Mouse (Mus musculus) hindbrain, postnatal 0 days (tissue): Measurements from ENCODE around the gene Klrk1. TPM values are rescaled to one million over a fixed set of nuclear protein-coding genes. Genes with fewer than 3 reads are reported as not detected.
A peak's percentile ranks its signal among the peaks of the same experiment; 100 is the strongest.

Experiments
- ATAC-seq: fragments of 200-750 bp; cut with Nextera tagmentation; 2 replicates; pipeline ENCODE4 v1.8.0; 2017; ENCODE audit warnings: mild to moderate bottlenecking, moderate TSS enrichment, moderate library complexity
- DNase-seq: peaks from one replicate; pipeline ENCODE4 v3.0.0-alpha.2; 2015; ENCODE audit warnings: low spot score
- H3K27ac ChIP-seq: fragments of 300-500 bp; sonication (generic); 2 replicates; pipeline ENCODE4 v1.5.1; 2014; ENCODE audit warnings: mild to moderate bottlenecking
- H3K27me3 ChIP-seq: fragments of 300-500 bp; sonication (generic); 2 replicates; pipeline ENCODE4 v1.6.1; 2014; ENCODE audit warnings: low read length, mixed read lengths; ENCODE audit not compliant: insufficient read depth
- H3K36me3 ChIP-seq: fragments of 300-500 bp; sonication (generic); 2 replicates; pipeline ENCODE4 v1.6.1; 2014; ENCODE audit warnings: low read length, mixed read lengths; ENCODE audit not compliant: insufficient read depth
- H3K4me1 ChIP-seq: fragments of 300-500 bp; sonication (generic); 2 replicates; pipeline ENCODE4 v1.6.1; 2014; ENCODE audit warnings: antibody characterized with exemption, low read length, mixed read lengths; ENCODE audit not compliant: insufficient read depth
- H3K4me2 ChIP-seq: fragments of 300-500 bp; sonication (generic); 2 replicates; pipeline ENCODE4 v1.6.1; 2014; ENCODE audit warnings: low read depth, mild to moderate bottlenecking, low read length, moderate library complexity, mixed read lengths
- H3K4me3 ChIP-seq: fragments of 300-500 bp; sonication (generic); 2 replicates; pipeline ENCODE4 v1.5.1; 2014; ENCODE audit warnings: low read length
- H3K9ac ChIP-seq: fragments of 300-500 bp; sonication (generic); replicated peaks from 2 replicates; pipeline ENCODE4 v1.6.1; 2014; ENCODE audit warnings: mild to moderate bottlenecking, low read length, moderate library complexity, mixed read lengths
- H3K9me3 ChIP-seq: fragments of 300-500 bp; sonication (generic); 2 replicates; pipeline ENCODE4 v1.6.1; 2016; ENCODE audit warnings: low read length, mixed read lengths
- CTCF ChIP-seq: IDR thresholded peaks from 2 replicates; pipeline ENCODE4 v1.5.1; 2016; ENCODE audit warnings: antibody characterized with exemption, control low read depth, low read depth
- WGBS: fragments of 180-500 bp; shearing (Covaris S2); extraction: QIAGEN DNeasy Blood & Tissue Kit; methylation state at CpG from one replicate; pipeline ENCODE4 v1.1.7; 2014; 5-methylcytosine and 5-hydroxymethylcytosine counted together
- polyA plus RNA-seq: library from polyadenylated mRNA; unstranded; fragments of >200 nt; fragmentation: Nextera tagmentation; extraction: Ambion mirVana; gene quantifications from 2 replicates; pipeline ENCODE4 v1.2.1, GENCODE M21; 2015
- total RNA-seq: library from RNA; depleted of rRNA; stranded (reverse); fragments of >200 nt; gene quantifications from 2 replicates; pipeline ENCODE4 v1.2.3, GENCODE M21; 2014; rRNA removed

The Klrk1 gene
- total and polyA plus RNA-seq, 2 experiments from 2014 or later = 0.05 TPM; not detected in 1

GRCm38 (mm10) chr6:129591508-129591907 lies 32.2 kb downstream of the Klrk1 start, which contains the start of gene Klrd1:
Gene Klrd1, plus strand, starts transcription at chr6:129591782.
- TF ChIP-seq CTCF = no peak
- ATAC-seq = no peak
- WGBS = 77% methylated on average over 3 of the region's 3 CpGs
- H3K4me1 ChIP-seq = no peaks in the 10 kb centered on the region
- no peak within 1 kb of the TSS for H3K27ac ChIP-seq
- H3K36me3 ChIP-seq = no peaks in the 10 kb centered on the region
- H3K4me3 ChIP-seq = no peak within 1 kb of the TSS
- H3K27me3 ChIP-seq = no peaks in the 10 kb centered on the region
- H3K9ac ChIP-seq = no peak within 1 kb of the TSS
- DNase-seq = no peak
- H3K9me3 ChIP-seq = no peaks in the 10 kb centered on the region
- H3K4me2 ChIP-seq = no peak within 1 kb of the TSS

GRCm38 (mm10) chr6:129583014-129583413 lies 40.6 kb downstream of the Klrk1 start:
- Histone ChIP-seq H3K4me3 (no peak overlapping the region), H3K9me3 (no peaks in the 10 kb centered on the region), H3K27ac (no peak overlapping the region), H3K4me2 (no peak overlapping the region), H3K36me3 (no peaks in the 10 kb centered on the region), H3K27me3 (no peaks in the 10 kb centered on the region), H3K4me1 (no peaks in the 10 kb centered on the region), H3K9ac (no peak overlapping the region)
- WGBS = 77% methylated on average over 3 of the region's 3 CpGs
- no peak for TF ChIP-seq CTCF
- ATAC-seq (no peak), DNase-seq (no peak)

DNA sequence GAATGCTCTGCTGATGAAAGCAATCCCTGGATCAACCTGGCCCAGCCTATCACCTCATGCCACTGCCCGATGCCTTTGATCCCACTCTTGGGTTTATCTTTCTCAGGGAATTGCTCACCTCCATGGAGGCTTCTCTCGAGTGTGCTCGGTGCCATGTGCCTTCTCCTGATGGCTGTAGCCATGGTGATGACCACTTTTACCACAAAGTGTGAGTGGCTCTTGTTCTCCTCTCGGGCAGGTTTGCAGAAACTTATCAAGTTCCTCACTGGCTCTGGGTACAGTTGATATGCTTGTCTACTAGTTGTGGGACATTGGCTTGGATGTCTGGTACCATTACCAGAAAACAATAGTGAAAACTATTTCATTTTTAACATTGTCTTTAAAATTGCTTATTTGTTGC lies 41.8 kb downstream of the Klrk1 start:
- Histone ChIP-seq H3K9ac (no peak overlapping the region), H3K4me1 (no peaks in the 10 kb centered on the region), H3K27ac (no peak overlapping the region), H3K36me3 (no peaks in the 10 kb centered on the region), H3K9me3 (no peaks in the 10 kb centered on the region), H3K4me3 (no peak overlapping the region), H3K27me3 (no peaks in the 10 kb centered on the region), H3K4me2 (no peak overlapping the region)
- DNase-seq (no peak), ATAC-seq (no peak)
- no peak for TF ChIP-seq CTCF
- WGBS = 79% methylated on average over 4 of the region's 4 CpGs

GRCm38 (mm10) chr6:129581274-129581673 lies 42.4 kb downstream of the Klrk1 start:
- Histone ChIP-seq H3K4me3 (no peak overlapping the region), H3K4me2 (no peak overlapping the region), H3K27me3 (no peaks in the 10 kb centered on the region), H3K36me3 (no peaks in the 10 kb centered on the region), H3K4me1 (no peaks in the 10 kb centered on the region), H3K27ac (no peak overlapping the region), H3K9me3 (no peaks in the 10 kb centered on the region), H3K9ac (no peak overlapping the region)
- 66% methylated on average over 4 of the region's 4 CpGs for WGBS
- TF ChIP-seq CTCF = peak; percentile 58
- DNase-seq (peak; percentile 42), ATAC-seq (no peak)

GRCm38 (mm10) chr6:129577605-129578004 lies 46.1 kb downstream of the Klrk1 start, which contains the start of gene Klre1:
Gene Klre1, plus strand, starts transcription at chr6:129577905.
- Histone ChIP-seq H3K9me3 (no peaks in the 10 kb centered on the region), H3K27ac (no peak within 1 kb of the TSS), H3K9ac (no peak within 1 kb of the TSS), H3K27me3 (no peaks in the 10 kb centered on the region), H3K4me3 (no peak within 1 kb of the TSS), H3K4me2 (no peak within 1 kb of the TSS), H3K4me1 (no peaks in the 10 kb centered on the region), H3K36me3 (no peaks in the 10 kb centered on the region)
- TF ChIP-seq CTCF = no peak
- ATAC-seq (no peak), DNase-seq (no peak)
- WGBS = 93% methylated on average over 8 of the region's 8 CpGs

- 39% methylated on average over 2 of the region's 2 CpGs for WGBS
- Histone ChIP-seq H3K27ac (no peak overlapping the region), H3K4me3 (no peak overlapping the region), H3K4me2 (no peak overlapping the region), H3K36me3 (no peaks in the 10 kb centered on the region), H3K4me1 (no peaks in the 10 kb centered on the region), H3K9me3 (no peaks in the 10 kb centered on the region), H3K27me3 (no peaks in the 10 kb centered on the region), H3K9ac (no peak overlapping the region)
- DNase-seq (no peak), ATAC-seq (no peak)
- peak; percentile 31; the same call in 1 of the 2 replicates for TF ChIP-seq CTCF
These were observed 48.3 kb downstream of the Klrk1 start for GRCm38 (mm10) chr6:129575315-129575714.

- ATAC-seq = no peak
These were observed 58.4 kb downstream of the Klrk1 start for GRCm38 (mm10) chr6:129565257-129565656.

More at GRCm38 (mm10) chr6:129565257-129565656, 58.4 kb downstream of the Klrk1 start:
- H3K27me3 ChIP-seq = no peaks in the 10 kb centered on the region
- H3K4me3 ChIP-seq = no peak overlapping the region
- no peak for DNase-seq
- no peak overlapping the region for H3K27ac ChIP-seq
- H3K9ac ChIP-seq = no peak overlapping the region
- H3K36me3 ChIP-seq = no peaks in the 10 kb centered on the region
- H3K4me1 ChIP-seq = no peaks in the 10 kb centered on the region
- H3K4me2 ChIP-seq = no peak overlapping the region
- no peaks in the 10 kb centered on the region for H3K9me3 ChIP-seq
- TF ChIP-seq CTCF = no peak
- WGBS = 79% methylated on average over 2 of the region's 2 CpGs

Other genes with a start within 250 kb of the Klrk1 start
- 0.29 and 0.42 TPM in 2 replicates for gene Clec12b, start 238.0 kb downstream of the Klrk1 start, total RNA-seq
- 0.49 TPM in 2 replicates for gene Clec12b, start 238.0 kb downstream of the Klrk1 start, polyA plus RNA-seq
- gene Clec1b, start 226.6 kb downstream of the Klrk1 start, total RNA-seq = under 0.01 TPM in 1 of 2 replicates, not detected in the other
- 0.38 and 0.47 TPM in 2 replicates for gene Clec1b, start 226.6 kb downstream of the Klrk1 start, polyA plus RNA-seq
- gene Clec9a, start 215.0 kb downstream of the Klrk1 start, total RNA-seq = not detected in 2 replicates
- 0.04 and 0.14 TPM in 2 replicates for gene Clec9a, start 215.0 kb downstream of the Klrk1 start, polyA plus RNA-seq
- 0.86 and 5.2 TPM in 2 replicates for gene Clec1a, start 171.9 kb downstream of the Klrk1 start, total RNA-seq
- 2.4 and 3.4 TPM in 2 replicates for gene Clec1a, start 171.9 kb downstream of the Klrk1 start, polyA plus RNA-seq
- gene Olr1, start 116.7 kb downstream of the Klrk1 start, total RNA-seq = not detected in 2 replicates
- 0.09 TPM in 1 of 2 replicates, not detected in the other for gene Olr1, start 116.7 kb downstream of the Klrk1 start, polyA plus RNA-seq
- 0.05 TPM in 1 of 2 replicates, not detected in the other for gene Tmem52b, start 111.3 kb downstream of the Klrk1 start, total RNA-seq
- gene Tmem52b, start 111.3 kb downstream of the Klrk1 start, polyA plus RNA-seq = not detected in 2 replicates
- gene Gabarapl1, start 90.7 kb downstream of the Klrk1 start, total RNA-seq = 272 and 286 TPM in 2 replicates
- gene Gabarapl1, start 90.7 kb downstream of the Klrk1 start, polyA plus RNA-seq = 272 and 274 TPM in 2 replicates
- not detected in 2 replicates for gene Klre1, start 46.0 kb downstream of the Klrk1 start, total RNA-seq
- gene Klre1, start 46.0 kb downstream of the Klrk1 start, polyA plus RNA-seq = 0.21 TPM in 1 of 2 replicates, not detected in the other
- gene Klrd1, start 32.1 kb downstream of the Klrk1 start, total RNA-seq = not detected in 2 replicates
- gene Klrd1, start 32.1 kb downstream of the Klrk1 start, polyA plus RNA-seq = not detected in 2 replicates
- not detected in 2 replicates for gene Klrc3, start 19.5 kb upstream of the Klrk1 start, total RNA-seq
- not detected in 2 replicates for gene Klrc3, start 19.5 kb upstream of the Klrk1 start, polyA plus RNA-seq
- gene Klrc2, start 36.8 kb upstream of the Klrk1 start, total RNA-seq = not detected in 2 replicates
- gene Klrc2, start 36.8 kb upstream of the Klrk1 start, polyA plus RNA-seq = not detected in 2 replicates
- not detected in 2 replicates for gene Klrc1, start 55.1 kb upstream of the Klrk1 start, total RNA-seq
- not detected in 2 replicates for gene Klrc1, start 55.1 kb upstream of the Klrk1 start, polyA plus RNA-seq
- gene Klri1, start 93.3 kb upstream of the Klrk1 start, total RNA-seq = 1.1 TPM in 1 of 2 replicates, not detected in the other
- 0.35 and 0.44 TPM in 2 replicates for gene Klri1, start 93.3 kb upstream of the Klrk1 start, polyA plus RNA-seq
- gene Klri2, start 116.6 kb upstream of the Klrk1 start, total RNA-seq = not detected in 2 replicates
- gene Klri2, start 116.6 kb upstream of the Klrk1 start, polyA plus RNA-seq = not detected in 2 replicates
- gene Gm156, start 160.4 kb upstream of the Klrk1 start, total RNA-seq = not detected in 2 replicates
- not detected in 2 replicates for gene Gm156, start 160.4 kb upstream of the Klrk1 start, polyA plus RNA-seq
- gene Gm17631, start 238.8 kb upstream of the Klrk1 start, total RNA-seq = not detected in 2 replicates
- not detected in 2 replicates for gene Gm17631, start 238.8 kb upstream of the Klrk1 start, polyA plus RNA-seq